Mouse (Mus musculus): ENCODE data around the gene Olfr983. TPM values are rescaled to one million over a fixed set of nuclear protein-coding genes. Genes with fewer than 3 reads are reported as not detected.

The Olfr983 gene
- polyA plus RNA-seq, 1 experiment from 2014 or later = not detected

GRCm38 (mm10) chr9:40094769-40095168 lies 1.4 kb upstream of the Olfr983 start:
- H3K4me1 ChIP-seq (ENCODE audit: control insufficient read depth, insufficient read depth, low read length) = no peaks in the 10 kb centered on the region
- no peak overlapping the region for H3K4me3 ChIP-seq (ENCODE audit: low read depth, low read length)
- H3K27me3 ChIP-seq (ENCODE audit: control insufficient read depth, insufficient read depth, low read length) = no peaks in the 10 kb centered on the region
- ATAC-seq (replicated peaks; ENCODE audit: insufficient number of reproducible peaks, low FRiP score, low TSS enrichment) = no peak
- H3K9ac ChIP-seq (ENCODE audit: low read depth, low read length) = no peak overlapping the region
- H3K27ac ChIP-seq (ENCODE audit: low read depth, low read length) = no peak overlapping the region
- no peak overlapping the region for H3K4me2 ChIP-seq
- H3K36me3 ChIP-seq (ENCODE audit: control insufficient read depth, insufficient read depth, low read length) = no peaks in the 10 kb centered on the region
- 63% methylated on average over 3 of the region's 3 CpGs for WGBS (ENCODE audit: insufficient replicate concordance)
- no peaks in the 10 kb centered on the region for H3K9me3 ChIP-seq (replicated peaks; ENCODE audit: control insufficient read depth, low read length)

DNA sequence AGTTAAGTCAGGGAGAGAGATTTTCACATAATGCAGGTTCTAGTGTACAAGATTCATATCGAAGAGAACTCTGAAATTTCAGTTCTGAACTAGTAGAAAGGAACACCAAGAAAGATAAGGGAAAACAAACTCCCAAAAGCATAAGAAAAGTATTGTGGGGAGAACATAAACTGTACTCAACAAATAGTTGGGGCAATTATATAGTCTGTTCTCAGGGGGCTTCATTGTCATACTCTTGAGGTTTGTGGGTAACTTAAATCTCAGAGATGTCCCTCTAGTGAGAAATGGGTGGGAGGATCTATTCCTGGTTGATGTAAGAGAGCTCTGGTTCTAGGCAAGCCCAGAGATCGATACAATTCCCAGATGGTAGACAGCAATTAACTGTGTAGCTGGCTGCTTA lies 19.9 kb downstream of the Olfr983 start, which contains the start of gene Olfr982:
Olfr982 (plus strand) TSS at position 301 of the 400 bp plus-strand sequence.
- Histone ChIP-seq H3K9ac (ENCODE audit: low read depth, low read length) (no peak within 1 kb of the TSS), H3K4me2 (no peak within 1 kb of the TSS), H3K4me3 (ENCODE audit: low read depth, low read length) (no peak within 1 kb of the TSS), H3K27me3 (ENCODE audit: control insufficient read depth, insufficient read depth, low read length) (no peaks in the 10 kb centered on the region), H3K27ac (ENCODE audit: low read depth, low read length) (no peak within 1 kb of the TSS), H3K9me3 (replicated peaks; ENCODE audit: control insufficient read depth, low read length) (no peaks in the 10 kb centered on the region), H3K4me1 (ENCODE audit: control insufficient read depth, insufficient read depth, low read length) (no peaks in the 10 kb centered on the region), H3K36me3 (ENCODE audit: control insufficient read depth, insufficient read depth, low read length) (no peaks in the 10 kb centered on the region)
- WGBS (ENCODE audit: insufficient replicate concordance) = 76% methylated on average over 2 of the region's 2 CpGs
- ATAC-seq (replicated peaks; ENCODE audit: insufficient number of reproducible peaks, low FRiP score, low TSS enrichment) = no peak

DNA sequence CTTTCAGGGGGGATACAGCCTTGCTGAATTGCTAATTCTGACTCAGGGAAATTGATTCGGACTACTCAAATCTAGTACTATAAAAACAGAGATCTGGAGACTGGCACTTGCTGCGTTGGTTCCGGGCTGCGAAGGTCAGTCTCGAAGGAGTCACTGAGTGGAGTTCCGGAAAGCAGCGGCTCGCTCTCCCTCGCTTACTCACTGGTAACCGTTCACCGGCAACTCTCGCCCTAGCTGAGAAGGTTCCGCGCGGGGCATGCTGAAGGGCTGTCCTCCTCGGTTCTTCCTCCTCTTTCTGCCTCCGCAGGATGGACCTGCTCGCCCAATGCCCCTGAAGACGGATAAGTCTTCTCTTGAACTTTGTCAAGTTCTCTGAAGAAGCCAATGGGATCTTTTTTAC lies 43.3 kb downstream of the Olfr983 start:
- Histone ChIP-seq H3K36me3 (ENCODE audit: control insufficient read depth, insufficient read depth, low read length) (no peaks in the 10 kb centered on the region), H3K27me3 (ENCODE audit: control insufficient read depth, insufficient read depth, low read length) (no peaks in the 10 kb centered on the region), H3K9me3 (replicated peaks; ENCODE audit: control insufficient read depth, low read length) (no peaks in the 10 kb centered on the region), H3K9ac (ENCODE audit: low read depth, low read length) (no peak overlapping the region), H3K4me1 (ENCODE audit: control insufficient read depth, insufficient read depth, low read length) (no peaks in the 10 kb centered on the region), H3K4me2 (no peak overlapping the region), H3K27ac (ENCODE audit: low read depth, low read length) (no peak overlapping the region), H3K4me3 (ENCODE audit: low read depth, low read length) (no peak overlapping the region)
- no peak for ATAC-seq (replicated peaks; ENCODE audit: insufficient number of reproducible peaks, low FRiP score, low TSS enrichment)
- WGBS (ENCODE audit: insufficient replicate concordance) = 81% methylated on average over 19 of the region's 19 CpGs

Other genes with a start within 250 kb of the Olfr983 start
- not detected in 2 replicates for gene Olfr972, start 227.2 kb downstream of the Olfr983 start, polyA plus RNA-seq (2014; fragmentation: Nextera tagmentation; extraction: Ambion mirVana)
- gene Olfr229, start 186.3 kb downstream of the Olfr983 start, polyA plus RNA-seq (2014; fragmentation: Nextera tagmentation; extraction: Ambion mirVana) = not detected in 2 replicates
- not detected in 2 replicates for gene Olfr974, start 156.1 kb downstream of the Olfr983 start, polyA plus RNA-seq (2014; fragmentation: Nextera tagmentation; extraction: Ambion mirVana)
- gene Olfr975, start 141.5 kb downstream of the Olfr983 start, polyA plus RNA-seq (2014; fragmentation: Nextera tagmentation; extraction: Ambion mirVana) = not detected in 2 replicates
- not detected in 2 replicates for gene Olfr976, start 132.5 kb downstream of the Olfr983 start, polyA plus RNA-seq (2014; fragmentation: Nextera tagmentation; extraction: Ambion mirVana)
- gene Olfr978, start 101.5 kb downstream of the Olfr983 start, polyA plus RNA-seq (2014; fragmentation: Nextera tagmentation; extraction: Ambion mirVana) = not detected in 2 replicates
- not detected in 2 replicates for gene Olfr979, start 90.1 kb downstream of the Olfr983 start, polyA plus RNA-seq (2014; fragmentation: Nextera tagmentation; extraction: Ambion mirVana)
- gene Olfr980, start 84.0 kb downstream of the Olfr983 start, polyA plus RNA-seq (2014; fragmentation: Nextera tagmentation; extraction: Ambion mirVana) = not detected in 2 replicates
- gene Olfr981, start 72.1 kb downstream of the Olfr983 start, polyA plus RNA-seq (2014; fragmentation: Nextera tagmentation; extraction: Ambion mirVana) = not detected in 2 replicates
- not detected in 2 replicates for gene Olfr982, start 19.8 kb downstream of the Olfr983 start, polyA plus RNA-seq (2014; fragmentation: Nextera tagmentation; extraction: Ambion mirVana)
- not detected in 2 replicates for gene Olfr984, start 20.6 kb upstream of the Olfr983 start, polyA plus RNA-seq (2014; fragmentation: Nextera tagmentation; extraction: Ambion mirVana)
- not detected in 2 replicates for gene Olfr985, start 36.6 kb upstream of the Olfr983 start, polyA plus RNA-seq (2014; fragmentation: Nextera tagmentation; extraction: Ambion mirVana)
- not detected in 2 replicates for gene Tmem225, start 54.5 kb upstream of the Olfr983 start, polyA plus RNA-seq (2014; fragmentation: Nextera tagmentation; extraction: Ambion mirVana)
- gene Olfr986, start 87.3 kb upstream of the Olfr983 start, polyA plus RNA-seq (2014; fragmentation: Nextera tagmentation; extraction: Ambion mirVana) = 0.10 TPM in 1 of 2 replicates, not detected in the other
- gene Zfp202, start 98.7 kb upstream of the Olfr983 start, polyA plus RNA-seq (2014; fragmentation: Nextera tagmentation; extraction: Ambion mirVana) = 4.8 and 5.4 TPM in 2 replicates
- 0.38 and 0.44 TPM in 2 replicates for gene Scn3b, start 175.6 kb upstream of the Olfr983 start, polyA plus RNA-seq (2014; fragmentation: Nextera tagmentation; extraction: Ambion mirVana)